Mouse (Mus musculus) midbrain, postnatal 0 days (tissue): ENCODE data around the gene Abca4. TPM values are rescaled to one million over a fixed set of nuclear protein-coding genes. Genes with fewer than 3 reads are reported as not detected.
A peak's percentile ranks its signal among the peaks of the same experiment; 100 is the strongest.

Experiments
- ATAC-seq: fragments of 200-750 bp; cut with Nextera tagmentation; 2 replicates; pipeline ENCODE4 v1.8.0; 2017; ENCODE audit warnings: moderate number of reproducible peaks, mild to moderate bottlenecking, moderate TSS enrichment, moderate library complexity; ENCODE audit not compliant: low FRiP score
- DNase-seq: peaks from one replicate; pipeline ENCODE4 v3.0.0-alpha.2; 2015; ENCODE audit warnings: low spot score
- H3K27ac ChIP-seq: fragments of 300-500 bp; sonication (generic); 2 replicates; pipeline ENCODE4 v1.5.1; 2014; ENCODE audit warnings: low read depth, mild to moderate bottlenecking, low read length, mixed read lengths
- H3K27me3 ChIP-seq: fragments of 300-500 bp; sonication (generic); 2 replicates; pipeline ENCODE4 v1.6.1; 2014; ENCODE audit warnings: low read length, control low read depth, mixed read lengths; ENCODE audit not compliant: insufficient read depth
- H3K36me3 ChIP-seq: fragments of 300-500 bp; sonication (generic); 2 replicates; pipeline ENCODE4 v1.6.1; 2014; ENCODE audit warnings: low read length, control low read depth, mixed read lengths; ENCODE audit not compliant: insufficient read depth
- H3K4me1 ChIP-seq: fragments of 300-500 bp; sonication (generic); 2 replicates; pipeline ENCODE4 v1.6.1; 2014; ENCODE audit warnings: mild to moderate bottlenecking, control low read depth, antibody characterized with exemption, low read length, mixed read lengths; ENCODE audit not compliant: insufficient read depth
- H3K4me2 ChIP-seq: fragments of 300-500 bp; sonication (generic); 2 replicates; pipeline ENCODE4 v1.6.1; 2014; ENCODE audit warnings: low read depth, mild to moderate bottlenecking, low read length, mixed read lengths; ENCODE audit not compliant: poor library complexity, severe bottlenecking
- H3K4me3 ChIP-seq: fragments of 300-500 bp; sonication (generic); 2 replicates; pipeline ENCODE4 v1.5.1; 2014; ENCODE audit warnings: low read depth, mild to moderate bottlenecking, low read length, moderate library complexity
- H3K9ac ChIP-seq: fragments of 300-500 bp; sonication (generic); replicated peaks from 2 replicates; pipeline ENCODE4 v1.6.1; 2014; ENCODE audit warnings: mild to moderate bottlenecking, low read length, moderate library complexity, mixed read lengths; ENCODE audit not compliant: poor library complexity, severe bottlenecking
- H3K9me3 ChIP-seq: fragments of 300-500 bp; sonication (generic); 2 replicates; pipeline ENCODE4 v1.6.1; 2016; ENCODE audit warnings: low read length, control low read depth
- CTCF ChIP-seq: IDR thresholded peaks from 2 replicates; pipeline ENCODE4 v1.5.1; 2016; ENCODE audit warnings: antibody characterized with exemption, mild to moderate bottlenecking
- whole genome bisulfite sequencing: fragments of 180-500 bp; shearing (Covaris S2); extraction: QIAGEN DNeasy Blood & Tissue Kit; methylation state at CpG from one replicate; pipeline ENCODE4 v1.1.7; 2014; 5-methylcytosine and 5-hydroxymethylcytosine counted together
- polyA plus RNA-seq: library from polyadenylated mRNA; unstranded; fragments of >200 nt; fragmentation: Nextera tagmentation; extraction: Ambion mirVana; gene quantifications from 2 replicates; pipeline ENCODE4 v1.2.1, GENCODE M21; 2015
- total RNA-seq: library from RNA; depleted of rRNA; stranded (reverse); fragments of >200 nt; gene quantifications from 2 replicates; pipeline ENCODE4 v1.2.3, GENCODE M21; 2014

Gene Abca4
- total and polyA plus RNA-seq, 2 experiments from 2014 or later, result 0.94 to 7.7 TPM

DNA sequence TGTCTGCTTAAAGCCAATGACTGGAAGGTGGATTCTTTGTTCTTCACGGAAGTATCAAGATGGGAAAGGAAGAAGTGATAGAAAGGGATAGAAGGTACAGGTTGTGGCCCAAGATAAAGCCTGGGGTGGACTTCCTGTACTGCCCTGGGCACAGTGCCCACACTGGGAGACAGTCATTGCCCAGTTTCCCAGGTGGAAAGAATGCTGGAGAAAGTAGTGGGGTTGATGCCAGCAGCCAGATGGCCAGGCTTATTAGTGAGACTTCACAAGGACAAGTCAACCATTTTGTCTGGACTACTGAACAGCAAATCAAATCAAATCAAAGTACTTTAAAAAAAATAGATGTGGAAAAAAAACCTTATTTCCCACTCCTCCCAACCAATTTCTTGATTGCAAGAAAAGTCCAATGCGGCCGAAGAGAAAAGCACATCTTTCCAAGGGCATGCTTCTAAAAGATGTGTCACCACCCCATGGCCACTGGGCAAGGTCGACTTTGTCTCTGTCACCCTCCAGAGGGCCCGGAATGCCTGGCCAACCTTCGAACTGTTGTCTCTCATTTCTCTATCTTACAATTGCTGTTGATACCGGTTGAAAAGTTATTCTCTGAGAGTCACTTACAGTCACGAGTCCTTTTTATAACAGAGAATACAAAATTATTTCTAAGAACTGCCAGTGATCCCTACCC, 132.6 kb downstream of the Abca4 start:
- Histone ChIP-seq H3K4me3 (no peak overlapping the region), H3K4me1 (no peaks in the 10 kb centered on the region), H3K9ac (no peak overlapping the region), H3K27ac (no peak overlapping the region), H3K4me2 (no peak overlapping the region), H3K36me3 (no peaks in the 10 kb centered on the region), H3K27me3 (no peaks in the 10 kb centered on the region), H3K9me3 (no peaks in the 10 kb centered on the region)
- DNase-seq (peak; percentile 81), ATAC-seq (no peak)
- 90% methylated on average over 8 of the region's 8 CpGs for WGBS
- no peak for TF ChIP-seq CTCF

- no peak overlapping the region for H3K4me3 ChIP-seq
- H3K36me3 ChIP-seq, result no peaks in the 10 kb centered on the region
- DNase-seq, result no peak
- no peak for ATAC-seq
- TF ChIP-seq CTCF, result peak; percentile 36
- H3K9me3 ChIP-seq, result no peaks in the 10 kb centered on the region
- no peak overlapping the region for H3K27ac ChIP-seq
- H3K4me1 ChIP-seq, result no peaks in the 10 kb centered on the region
- no peak overlapping the region for H3K4me2 ChIP-seq
- 62% methylated on average over 11 of the region's 11 CpGs for whole genome bisulfite sequencing
- no peaks in the 10 kb centered on the region for H3K27me3 ChIP-seq
- H3K9ac ChIP-seq, result no peak overlapping the region
Observed at GRCm38 (mm10) chr3:122184109-122184508, 139.9 kb downstream of the Abca4 start.

DNA sequence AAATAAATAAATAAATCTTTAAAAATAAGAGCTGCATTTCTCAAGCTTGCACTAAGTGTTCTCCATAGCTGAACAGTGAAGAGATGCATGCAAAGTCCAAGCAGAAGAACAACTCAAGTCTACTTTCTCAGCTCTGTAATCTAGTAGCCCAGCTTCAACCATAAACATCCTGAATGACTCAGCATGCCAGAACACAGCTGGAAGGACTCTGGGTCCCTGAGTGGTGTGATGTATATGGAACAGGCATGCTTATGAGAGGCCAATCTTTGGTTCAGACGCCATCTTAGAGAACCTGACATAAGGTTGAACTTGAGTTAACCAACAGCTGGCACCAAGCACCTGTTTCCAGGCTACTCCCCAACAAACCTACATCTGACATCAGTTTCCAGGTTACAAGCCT, 142.7 kb downstream of the Abca4 start:
- H3K9ac ChIP-seq, result no peak overlapping the region
- H3K4me1 ChIP-seq, result no peaks in the 10 kb centered on the region
- DNase-seq, result no peak
- H3K27me3 ChIP-seq, result no peaks in the 10 kb centered on the region
- ATAC-seq, result no peak
- H3K27ac ChIP-seq, result no peak overlapping the region
- H3K4me2 ChIP-seq, result no peak overlapping the region
- H3K4me3 ChIP-seq, result no peak overlapping the region
- H3K36me3 ChIP-seq, result no peaks in the 10 kb centered on the region
- no peaks in the 10 kb centered on the region for H3K9me3 ChIP-seq
- 95% methylated on average over 1 of the region's 1 CpGs for WGBS
- no peak for TF ChIP-seq CTCF

GRCm38 (mm10) chr3:122196621-122197298, 152.5 kb downstream of the Abca4 start:
- Histone ChIP-seq H3K27ac (no peak overlapping the region), H3K4me2 (no peak overlapping the region), H3K4me1 (no peaks in the 10 kb centered on the region), H3K4me3 (no peak overlapping the region), H3K9ac (no peak overlapping the region), H3K9me3 (no peaks in the 10 kb centered on the region), H3K36me3 (no peaks in the 10 kb centered on the region), H3K27me3 (no peaks in the 10 kb centered on the region)
- no peak for DNase-seq
- TF ChIP-seq CTCF, result no peak
- no peak for ATAC-seq
- 72% methylated on average over 4 of the region's 4 CpGs for WGBS

DNA sequence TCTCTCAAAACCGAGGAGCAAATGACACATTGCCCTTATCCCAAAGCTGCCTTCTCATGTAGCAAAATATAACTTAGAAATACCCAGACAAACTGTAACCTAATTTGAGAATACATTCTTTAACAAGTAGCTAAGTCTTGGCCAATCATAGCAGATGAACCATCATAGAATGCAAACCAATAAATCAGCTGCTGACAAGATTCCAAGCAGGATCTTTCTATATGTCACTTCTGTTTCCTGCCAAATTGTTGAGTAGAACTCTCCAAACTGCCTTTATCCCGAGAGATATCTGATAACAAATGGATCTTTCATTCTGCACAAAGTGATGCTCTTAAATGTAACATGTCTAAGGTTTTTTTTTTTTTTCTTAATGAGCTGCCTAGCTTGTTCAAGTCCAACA, 154.3 kb downstream of the Abca4 start:
- Histone ChIP-seq H3K4me2 (no peak overlapping the region), H3K27me3 (no peaks in the 10 kb centered on the region), H3K36me3 (no peaks in the 10 kb centered on the region), H3K9me3 (no peaks in the 10 kb centered on the region), H3K9ac (no peak overlapping the region), H3K4me1 (no peaks in the 10 kb centered on the region), H3K4me3 (no peak overlapping the region), H3K27ac (no peak overlapping the region)
- WGBS, result 81% methylated on average over 2 of the region's 2 CpGs
- DNase-seq (no peak), ATAC-seq (no peak)
- TF ChIP-seq CTCF, result no peak

DNA sequence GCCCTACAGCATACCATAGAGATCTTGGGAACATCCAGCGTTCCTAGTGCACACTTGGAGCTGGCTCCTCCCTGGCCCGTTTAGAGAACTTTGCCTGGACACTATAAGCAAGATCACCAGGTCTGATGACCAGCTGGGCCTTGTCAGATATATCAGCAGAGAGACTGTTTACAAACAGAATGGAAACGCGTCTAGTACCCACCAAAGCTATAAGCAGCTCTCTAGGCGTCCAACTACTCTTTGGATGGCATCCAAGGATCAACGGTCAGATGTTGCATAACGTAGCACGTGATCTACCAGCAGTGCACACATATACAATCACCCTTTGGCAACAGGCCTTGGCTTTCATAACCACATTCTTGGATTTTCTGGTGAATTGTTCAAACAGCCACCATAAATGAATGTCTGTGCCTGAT, 154.7 kb downstream of the Abca4 start:
- 78% methylated on average over 8 of the region's 8 CpGs for WGBS
- no peak overlapping the region for H3K27ac ChIP-seq
- peak; percentile 45 for DNase-seq

More for the DNA sequence above, 154.7 kb downstream of the Abca4 start:
- ATAC-seq, result no peak
- no peak overlapping the region for H3K9ac ChIP-seq
- H3K27me3 ChIP-seq, result no peaks in the 10 kb centered on the region
- H3K9me3 ChIP-seq, result no peaks in the 10 kb centered on the region
- TF ChIP-seq CTCF, result no peak
- H3K4me1 ChIP-seq, result no peaks in the 10 kb centered on the region
- H3K4me3 ChIP-seq, result no peak overlapping the region
- no peak overlapping the region for H3K4me2 ChIP-seq
- no peaks in the 10 kb centered on the region for H3K36me3 ChIP-seq
